Mouse (Mus musculus) heart, embryonic 14.5 days (tissue): ENCODE measurements around the gene Rab5c. TPM values are rescaled to one million over a fixed set of nuclear protein-coding genes. Genes with fewer than 3 reads are reported as not detected.
A peak's percentile ranks its signal among the peaks of the same experiment; 100 is the strongest.

Experiments used
- ATAC-seq: fragments of 200-750 bp; cut with Nextera tagmentation; 2 replicates; pipeline ENCODE4 v1.8.0; 2017; ENCODE audit warnings: low read depth, moderate TSS enrichment; ENCODE audit not compliant: insufficient number of reproducible peaks, insufficient read depth, low FRiP score
- H3K27ac ChIP-seq, 2 experiments: fragments of 200-500 bp in 1 of 2; fragments of 300-500 bp in 1 of 2; sonication (generic) in 1 of 2; replicated peaks in 1 of 2; 2 replicates each; pipeline ENCODE4 v1.5.1; 2012 to 2014; ENCODE audit warnings: low read depth in 2 of 2, low read length in 2 of 2, control low read depth in 1 of 2, mild to moderate bottlenecking in 1 of 2, mixed read lengths in 1 of 2; ENCODE audit not compliant: control insufficient read depth in 1 of 2, insufficient read depth in 1 of 2
- H3K27me3 ChIP-seq: fragments of 300-500 bp; sonication (generic); 2 replicates; pipeline ENCODE4 v1.6.1; 2014; ENCODE audit warnings: mild to moderate bottlenecking, low read length, control low read depth; ENCODE audit not compliant: control insufficient read depth, insufficient read depth
- H3K36me3 ChIP-seq: fragments of 300-500 bp; sonication (generic); 2 replicates; pipeline ENCODE4 v1.6.1; 2014; ENCODE audit warnings: mild to moderate bottlenecking, control low read depth, low read length, mixed read lengths; ENCODE audit not compliant: control insufficient read depth, insufficient read depth
- H3K4me1 ChIP-seq, 2 experiments: fragments of 200-500 bp in 1 of 2; fragments of 300-500 bp in 1 of 2; sonication (generic) in 1 of 2; 2 replicates each; pipeline ENCODE4 v1.6.1; 2012 to 2014; ENCODE audit warnings: low read length in 2 of 2, control low read depth in 1 of 2, mixed read lengths in 1 of 2; ENCODE audit not compliant: control insufficient read depth in 2 of 2, insufficient read depth in 2 of 2
- H3K4me2 ChIP-seq: fragments of 300-500 bp; sonication (generic); 2 replicates; pipeline ENCODE4 v1.6.1; 2014; ENCODE audit warnings: mild to moderate bottlenecking, low read length
- H3K4me3 ChIP-seq, 2 experiments: fragments of 200-500 bp in 1 of 2; fragments of 300-500 bp in 1 of 2; sonication (generic) in 1 of 2; 2 replicates each; pipeline ENCODE4 v1.5.1; 2012 to 2014; ENCODE audit warnings: low read length in 2 of 2, mild to moderate bottlenecking in 2 of 2, control low read depth in 1 of 2, low read depth in 1 of 2, moderate library complexity in 1 of 2; ENCODE audit not compliant: control insufficient read depth in 1 of 2, insufficient read depth in 1 of 2
- H3K9ac ChIP-seq: fragments of 300-500 bp; sonication (generic); 2 replicates; pipeline ENCODE4 v1.6.1; 2014; ENCODE audit warnings: mild to moderate bottlenecking, low read length
- H3K9me3 ChIP-seq: fragments of 300-500 bp; sonication (generic); 2 replicates; pipeline ENCODE4 v1.6.1; 2016; ENCODE audit warnings: low read length, control low read depth; ENCODE audit not compliant: control insufficient read depth
- WGBS: fragments of 180-500 bp; shearing (Covaris S2); extraction: QIAGEN DNeasy Blood & Tissue Kit; methylation state at CpG from one replicate; pipeline ENCODE4 v1.1.7; 2014; 5-methylcytosine and 5-hydroxymethylcytosine counted together
- polyA plus RNA-seq: library from polyadenylated mRNA; unstranded; fragments of >200 nt; fragmentation: Nextera tagmentation; extraction: Ambion mirVana; gene quantifications from 2 replicates; pipeline ENCODE4 v1.2.1, GENCODE M21; 2014

The Rab5c gene
- polyA plus RNA-seq, 1 experiment from 2014 or later: 30.7 TPM

DNA sequence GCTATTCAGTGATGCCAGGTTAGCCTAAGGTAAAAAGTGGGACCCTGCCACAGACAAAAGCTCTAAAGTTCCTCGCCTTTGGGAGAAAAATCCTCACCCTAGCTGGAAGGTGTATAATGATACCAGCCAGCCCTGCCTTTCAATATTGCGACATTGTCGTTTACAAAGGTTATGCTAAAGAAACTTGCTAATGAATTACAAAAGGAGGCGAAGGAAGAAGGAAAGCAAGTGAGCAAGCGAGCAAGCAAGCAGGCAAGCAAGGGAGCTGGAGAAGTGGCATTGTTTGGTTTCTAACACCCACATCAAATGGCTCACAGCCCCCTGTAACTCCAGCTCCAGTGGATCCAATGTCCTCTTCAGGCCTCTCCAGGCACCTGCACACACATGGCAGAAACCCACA, 55.5 kb downstream of the Rab5c start:
- no peak overlapping the region for H3K4me2 ChIP-seq
- no peaks in the 10 kb centered on the region for H3K9me3 ChIP-seq
- H3K27ac ChIP-seq: no peak overlapping the region
- WGBS: 79% methylated on average over 5 of the region's 5 CpGs
- no peak for ATAC-seq
- no peaks in the 10 kb centered on the region for H3K36me3 ChIP-seq
- no peak overlapping the region for H3K4me3 ChIP-seq
- no peak overlapping the region for H3K9ac ChIP-seq
- no peaks in the 10 kb centered on the region for H3K27me3 ChIP-seq
- H3K4me1 ChIP-seq: peaks cover 0 to 3% of the 10 kb centered on the region in 2 experiments; a peak in 1 of 4 replicates

DNA sequence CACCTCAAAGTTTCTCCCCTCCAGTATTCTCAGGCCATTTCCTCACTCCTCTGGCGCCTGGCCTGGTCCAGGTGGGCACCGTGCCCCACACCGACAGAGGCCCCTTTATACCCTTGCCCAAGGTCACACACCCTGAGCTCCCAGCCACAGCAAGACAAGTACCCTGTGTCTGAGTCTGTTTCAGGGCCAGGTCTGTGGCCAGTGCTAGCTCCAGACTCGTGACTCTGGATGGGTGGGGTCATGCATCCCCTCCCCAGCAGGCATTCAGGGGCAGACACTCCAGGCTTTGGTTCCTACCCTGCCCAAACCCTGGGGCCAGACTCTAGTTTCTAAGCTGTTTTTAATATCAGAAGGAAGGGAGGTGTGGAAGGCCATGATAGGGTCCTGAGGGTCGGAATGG, 56.2 kb downstream of the Rab5c start:
- Histone ChIP-seq H3K4me1 (peaks cover 0 to 3% of the 10 kb centered on the region in 2 experiments; a peak in 1 of 4 replicates), H3K27ac (no peak overlapping the region), H3K4me3 (no peak overlapping the region), H3K9me3 (no peaks in the 10 kb centered on the region), H3K27me3 (no peaks in the 10 kb centered on the region), H3K36me3 (no peaks in the 10 kb centered on the region), H3K9ac (no peak overlapping the region; the same call in 1 of the 2 replicates), H3K4me2 (no peak overlapping the region)
- 68% methylated on average over 5 of the region's 5 CpGs for WGBS
- no peak for ATAC-seq

DNA sequence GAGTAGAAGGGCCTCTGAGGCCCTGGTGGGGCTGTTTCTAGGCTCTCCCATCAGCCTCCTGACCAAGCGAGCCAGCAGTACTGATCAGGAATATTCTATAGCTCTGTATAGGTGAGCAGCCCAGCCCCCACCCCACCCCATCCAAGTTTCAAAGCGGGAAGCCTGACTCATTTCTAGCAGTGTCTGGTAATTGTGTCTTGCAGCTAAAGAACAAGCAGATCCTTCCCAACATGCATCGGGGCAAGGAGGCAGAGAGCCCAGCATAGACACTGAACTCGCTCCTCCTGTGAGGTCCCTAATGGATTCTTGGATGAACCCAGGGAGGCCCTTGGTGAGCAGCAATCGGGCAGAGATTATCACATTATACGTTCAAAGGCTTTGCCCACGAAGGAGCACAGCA, 60.2 kb downstream of the Rab5c start:
- H3K27ac ChIP-seq: no peak overlapping the region
- WGBS: 41% methylated on average over 7 of the region's 7 CpGs
- H3K4me2 ChIP-seq: no peak overlapping the region
- H3K36me3 ChIP-seq: no peaks in the 10 kb centered on the region
- H3K9me3 ChIP-seq: no peaks in the 10 kb centered on the region
- H3K4me3 ChIP-seq: no peak overlapping the region
- no peak overlapping the region for H3K9ac ChIP-seq
- H3K4me1 ChIP-seq: peaks cover 3 to 10% of the 10 kb centered on the region in 2 experiments; a peak in 3 of 4 replicates
- no peak for ATAC-seq
- peaks cover 10% of the 10 kb centered on the region; the same call in 1 of the 2 replicates for H3K27me3 ChIP-seq

DNA sequence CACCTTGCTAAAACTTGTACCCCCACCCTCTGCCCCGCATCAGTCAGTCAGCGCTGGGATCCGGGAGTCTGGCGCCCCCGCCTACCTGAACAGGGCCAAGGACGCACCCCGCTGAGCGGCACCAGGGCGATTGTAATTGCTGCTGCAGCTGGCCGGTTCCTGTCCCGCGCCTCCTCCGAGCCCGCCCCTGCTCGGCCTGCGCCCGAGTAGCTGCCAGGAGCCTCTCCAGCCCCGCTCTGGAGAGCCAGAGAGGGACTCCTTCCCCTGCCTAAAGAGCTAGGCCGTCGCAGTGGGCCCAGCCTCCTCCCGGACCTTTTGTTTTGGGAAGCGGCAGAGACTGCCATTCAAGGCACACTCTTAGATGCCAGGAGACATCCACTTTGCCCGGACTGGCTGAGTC, 64.8 kb downstream of the Rab5c start:
- Histone ChIP-seq H3K9ac (peak overlapping the region; percentile 59; the same call in 1 of the 2 replicates), H3K4me2 (peak overlapping the region; percentile 50), H3K27me3 (peaks cover 17% of the 10 kb centered on the region; the same call in 1 of the 2 replicates), H3K9me3 (peaks cover 3% of the 10 kb centered on the region; the same call in 1 of the 2 replicates), H3K27ac (no peak overlapping the region), H3K36me3 (no peaks in the 10 kb centered on the region), H3K4me3 (peak overlapping the region in 1 of 2 experiments; percentile 6; a peak in 2 of 4 replicates), H3K4me1 (peaks cover 11 to 15% of the 10 kb centered on the region in 2 experiments; a peak in 3 of 4 replicates)
- no peak for ATAC-seq
- 3% methylated on average over 21 of the region's 23 CpGs for WGBS

DNA sequence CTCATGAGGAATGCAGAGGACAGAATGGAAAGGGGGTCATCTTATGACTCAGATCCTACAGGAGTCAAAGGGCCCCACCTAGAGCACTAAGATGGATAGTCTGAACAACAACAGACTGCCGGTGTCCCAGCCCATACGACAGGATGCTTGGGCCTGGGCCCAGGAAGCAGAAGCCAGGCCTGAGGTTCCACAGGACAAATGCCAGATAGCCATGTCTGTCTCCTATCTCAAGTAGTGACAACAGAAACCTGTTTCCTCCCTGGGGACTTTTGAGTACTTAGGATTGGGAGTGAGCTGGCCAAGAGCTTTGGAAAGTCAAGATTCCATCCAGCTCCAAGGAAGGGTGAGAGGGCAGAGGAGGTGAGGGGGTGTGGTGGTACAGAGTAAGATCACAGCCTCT, 66.1 kb downstream of the Rab5c start:
- Histone ChIP-seq H3K36me3 (no peaks in the 10 kb centered on the region), H3K9ac (no peak overlapping the region), H3K9me3 (peaks cover 3% of the 10 kb centered on the region; the same call in 1 of the 2 replicates), H3K27ac (no peak overlapping the region), H3K4me2 (no peak overlapping the region), H3K27me3 (peaks cover 17% of the 10 kb centered on the region; the same call in 1 of the 2 replicates), H3K4me3 (no peak overlapping the region), H3K4me1 (peaks cover 11 to 15% of the 10 kb centered on the region in 2 experiments; a peak in 3 of 4 replicates)
- ATAC-seq: no peak
- WGBS: 2% methylated on average over 2 of the region's 2 CpGs

DNA sequence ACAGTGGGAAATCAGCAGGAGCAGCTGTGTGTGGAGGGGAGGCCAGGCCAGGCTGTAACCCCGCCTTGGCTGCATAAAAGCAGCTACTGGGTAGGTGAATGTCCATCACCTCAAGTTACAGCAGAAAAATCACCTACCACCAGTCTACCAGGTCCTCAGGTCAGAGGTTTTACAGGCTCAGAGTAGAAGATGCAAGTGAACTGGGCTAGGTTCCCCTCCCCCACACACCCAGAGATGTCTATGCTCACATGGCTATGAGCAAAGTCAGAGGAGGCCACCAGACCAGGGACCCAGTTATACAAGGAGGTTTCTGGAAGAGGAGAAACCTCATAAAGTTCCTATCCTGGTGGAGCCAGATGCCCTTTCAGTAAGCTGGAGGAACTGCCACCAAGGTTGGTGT, 67.0 kb downstream of the Rab5c start:
- Histone ChIP-seq H3K4me1 (peaks cover 11 to 15% of the 10 kb centered on the region in 2 experiments; a peak in 3 of 4 replicates), H3K4me2 (no peak overlapping the region), H3K9ac (no peak overlapping the region), H3K27me3 (peaks cover 17% of the 10 kb centered on the region; the same call in 1 of the 2 replicates), H3K27ac (no peak overlapping the region), H3K9me3 (peaks cover 3% of the 10 kb centered on the region; the same call in 1 of the 2 replicates), H3K36me3 (no peaks in the 10 kb centered on the region), H3K4me3 (no peak overlapping the region)
- 77% methylated on average over 1 of the region's 1 CpGs for WGBS
- no peak for ATAC-seq

Other genes with a start within 250 kb of the Rab5c start
- 51.6 and 54.0 TPM in 2 replicates for gene Acly, start 210.2 kb downstream of the Rab5c start, polyA plus RNA-seq
- gene Ttc25, start 192.6 kb downstream of the Rab5c start, polyA plus RNA-seq: 0.13 and 1.0 TPM in 2 replicates
- gene Cnp, start 163.3 kb downstream of the Rab5c start, polyA plus RNA-seq: 19.2 and 20.8 TPM in 2 replicates
- 76.6 and 81.1 TPM in 2 replicates for gene Nkiras2, start 119.0 kb downstream of the Rab5c start, polyA plus RNA-seq
- gene Dnajc7, start 118.0 kb downstream of the Rab5c start, polyA plus RNA-seq: 66.4 and 69.6 TPM in 2 replicates
- 0.26 and 0.35 TPM in 2 replicates for gene Zfp385c, start 45.8 kb downstream of the Rab5c start, polyA plus RNA-seq
- 1.0 and 1.4 TPM in 2 replicates for gene Dhx58, start 33.9 kb downstream of the Rab5c start, polyA plus RNA-seq
- gene Kat2a, start 25.8 kb downstream of the Rab5c start, polyA plus RNA-seq: 28.3 and 29.4 TPM in 2 replicates
- gene Hspb9, start 24.4 kb downstream of the Rab5c start, polyA plus RNA-seq: not detected in 2 replicates
- not detected in 2 replicates for gene Kcnh4, start 21.7 kb upstream of the Rab5c start, polyA plus RNA-seq
- gene Hcrt, start 24.7 kb upstream of the Rab5c start, polyA plus RNA-seq: not detected in 2 replicates
- gene Ghdc, start 32.7 kb upstream of the Rab5c start, polyA plus RNA-seq: 4.0 and 4.7 TPM in 2 replicates
- 28.8 and 31.4 TPM in 2 replicates for gene Stat5b, start 112.5 kb upstream of the Rab5c start, polyA plus RNA-seq
- gene Stat5a, start 121.1 kb upstream of the Rab5c start, polyA plus RNA-seq: 5.6 and 6.4 TPM in 2 replicates
- 51.8 and 53.3 TPM in 2 replicates for gene Stat3, start 201.3 kb upstream of the Rab5c start, polyA plus RNA-seq
- gene Cavin1, start 232.7 kb upstream of the Rab5c start, polyA plus RNA-seq: 200 and 204 TPM in 2 replicates